Mouse (Mus musculus) gastrocnemius, adult 2 months (tissue): ENCODE measurements around the gene Tmem198. TPM values are rescaled to one million over a fixed set of nuclear protein-coding genes. Genes with fewer than 3 reads are reported as not detected.

Experiments
- DNase-seq: peaks from one replicate; pipeline ENCODE4 v3.0.0; 2022
- H3K27ac ChIP-seq: fragments of 200-600 bp; 2 replicates; pipeline ENCODE4 v1.8.1; 2022; ENCODE audit warnings: mild to moderate bottlenecking
- H3K4me3 ChIP-seq: fragments of 200-600 bp; 2 replicates; pipeline ENCODE4 v1.8.1; 2022; ENCODE audit warnings: mild to moderate bottlenecking, moderate library complexity
- CTCF ChIP-seq: fragments of 200-600 bp; IDR thresholded peaks from 2 replicates; pipeline ENCODE4 v1.8.1; 2022; ENCODE audit warnings: antibody characterized with exemption, mild to moderate bottlenecking, moderate library complexity
- intact Hi-C: fragments of 180-260 bp; cut with DNase I; formaldehyde crosslinking; loops from one replicate; pipeline ENCODE4 v1.15.1; 2025
- total RNA-seq, 2 experiments: library from RNA; stranded (reverse); gene quantifications; 2 replicates each; pipeline ENCODE4 v1.2.3; 2021

The Tmem198 gene
- total RNA-seq, 2 experiments from 2014 or later, result not detected

- Histone ChIP-seq H3K4me3 (peak overlapping the region; percentile 79), H3K27ac (peak overlapping the region; percentile 88)
- intact Hi-C loops, result no loop called here
- DNase-seq, result no peak
- TF ChIP-seq CTCF, result no peak
Measured at GRCm38 (mm10) chr1:75479635-75479989, 280 bp downstream of the Tmem198 start.

DNA sequence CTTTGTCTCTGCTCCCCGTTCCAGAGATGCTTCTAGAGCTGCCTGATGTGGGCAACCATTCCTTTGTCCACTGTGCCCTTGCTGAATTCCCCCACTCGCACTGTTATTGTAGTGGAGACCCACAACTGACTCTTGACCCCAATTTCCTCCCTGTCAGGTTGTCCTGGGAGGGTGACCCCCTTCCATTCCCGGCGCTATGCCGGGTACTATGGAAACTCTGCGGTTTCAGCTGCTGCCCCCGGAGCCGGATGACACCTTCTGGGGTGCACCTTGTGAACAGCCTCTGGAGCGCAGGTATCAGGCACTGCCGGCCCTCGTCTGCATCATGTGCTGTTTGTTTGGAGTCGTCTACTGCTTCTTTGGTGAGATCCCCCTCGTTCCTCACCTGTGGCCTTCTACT, 704 bp downstream of the Tmem198 start:
- intact Hi-C loops, result no loop called here
- DNase-seq, result no peak
- Histone ChIP-seq H3K4me3 (peak overlapping the region; percentile 79), H3K27ac (no peak overlapping the region)
- no peak for TF ChIP-seq CTCF

DNA sequence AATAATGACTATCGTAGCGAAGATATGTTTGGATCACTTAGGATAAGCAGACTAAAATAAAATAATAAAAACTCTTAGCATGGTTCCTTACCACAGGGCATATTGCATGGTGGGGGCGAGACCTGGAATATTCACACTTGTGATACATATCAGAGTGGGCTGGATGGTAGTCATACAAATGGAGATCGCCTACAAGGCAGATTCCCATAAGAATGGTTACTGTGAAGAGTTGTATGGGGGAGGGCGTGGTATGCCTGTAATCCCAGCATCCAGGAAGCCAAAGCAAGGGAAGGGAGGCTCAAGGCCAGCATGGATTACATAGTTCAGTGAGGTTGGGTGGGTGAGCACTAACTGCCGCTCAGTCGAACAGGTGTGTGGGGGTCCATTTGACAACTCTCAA, 1.4 kb downstream of the Tmem198 start:
- Histone ChIP-seq H3K4me3 (no peak overlapping the region), H3K27ac (no peak overlapping the region)
- TF ChIP-seq CTCF, result no peak
- intact Hi-C loops, result no loop called here
- no peak for DNase-seq

DNA sequence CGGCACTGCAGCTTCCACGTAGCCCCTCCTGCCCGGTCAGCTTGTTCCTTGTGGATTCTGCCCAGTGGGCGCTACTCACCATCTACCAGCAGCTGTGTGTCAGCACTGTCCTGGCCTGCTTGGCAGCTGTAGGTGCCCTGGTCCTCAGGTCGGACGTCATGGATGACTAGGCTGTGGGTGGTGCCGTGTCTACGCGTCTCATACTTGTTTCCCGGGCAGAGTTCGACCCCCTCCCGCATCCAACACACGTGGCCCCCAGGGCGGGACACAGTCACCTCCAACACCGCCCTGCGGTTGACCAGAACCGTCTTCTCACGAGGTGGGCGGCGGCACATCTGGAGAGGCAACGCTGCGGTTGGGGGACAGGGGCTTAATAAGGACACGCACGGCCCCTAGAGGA, 7.2 kb downstream of the Tmem198 start:
- Histone ChIP-seq H3K27ac (no peak overlapping the region), H3K4me3 (no peak overlapping the region)
- no peak for DNase-seq
- intact Hi-C loops, result no loop called here
- no peak for TF ChIP-seq CTCF

DNA sequence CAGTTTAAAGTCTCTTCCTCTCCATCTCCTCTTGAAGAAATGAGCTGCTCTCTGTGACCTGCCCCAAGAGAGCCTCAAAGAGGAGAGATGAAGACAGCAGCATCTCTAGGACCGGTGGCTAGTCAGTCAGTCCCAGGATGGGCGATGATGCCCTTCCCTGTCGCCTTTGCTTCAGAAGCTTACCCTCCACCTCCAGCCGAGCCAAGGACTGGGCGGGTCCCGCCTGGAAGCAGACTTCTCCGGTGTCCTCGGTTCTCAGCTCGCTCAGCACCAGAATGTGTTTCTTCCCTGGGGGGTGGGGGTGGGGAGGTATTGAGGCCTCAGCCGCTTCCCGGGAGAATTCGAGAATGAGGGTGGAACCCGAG, 7.7 kb downstream of the Tmem198 start:
- DNase-seq, result no peak
- Histone ChIP-seq H3K4me3 (peak overlapping the region; percentile 69), H3K27ac (no peak overlapping the region)
- TF ChIP-seq CTCF, result no peak
- intact Hi-C loops, result no loop called here

- peak; percentile 71 for DNase-seq
- Histone ChIP-seq H3K4me3 (peak overlapping the region; percentile 69), H3K27ac (no peak overlapping the region)
- no peak for TF ChIP-seq CTCF
- intact Hi-C loops, result no loop called here
Measured at GRCm38 (mm10) chr1:75487405-75488161, 8.3 kb downstream of the Tmem198 start.

DNA sequence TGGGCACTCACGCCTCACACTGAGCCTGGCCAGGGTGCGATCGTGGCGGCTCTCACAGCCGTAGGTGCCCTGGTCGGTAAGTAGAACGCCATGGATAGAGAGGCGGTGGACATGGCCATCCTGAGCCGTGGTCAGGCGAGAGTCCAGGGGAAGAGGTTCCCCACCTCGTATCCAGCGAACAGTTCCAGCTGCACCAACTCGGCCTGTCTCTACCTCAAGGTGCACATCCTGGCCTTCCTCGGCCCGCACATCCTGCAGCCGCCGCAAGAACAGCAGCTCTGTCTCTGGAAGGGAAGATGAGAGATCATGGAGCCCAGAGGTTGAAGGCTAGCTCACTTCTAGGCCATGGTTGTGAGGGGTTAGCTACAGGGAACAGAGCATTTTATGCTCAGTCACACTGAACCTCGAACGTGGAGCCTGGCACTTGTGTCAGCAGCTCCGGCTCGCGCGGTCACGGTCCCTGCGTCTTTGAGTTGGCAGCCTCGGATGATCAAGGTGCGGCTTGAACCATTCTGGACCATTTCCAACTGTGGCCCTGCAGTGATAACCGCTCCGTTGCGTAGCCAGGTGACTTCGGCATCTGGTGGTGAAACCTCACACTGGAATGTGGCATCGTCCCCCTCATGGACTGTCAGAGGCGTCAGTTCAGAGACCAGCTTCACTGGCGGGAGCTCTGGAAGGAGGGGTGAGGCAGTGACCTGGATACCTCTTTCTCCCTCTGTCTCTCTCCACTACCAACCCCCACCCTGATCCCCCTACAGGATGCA, 11.6 kb downstream of the Tmem198 start:
- no peak for DNase-seq
- H3K27ac ChIP-seq, result no peak overlapping the region
- no peak for TF ChIP-seq CTCF
- H3K4me3 ChIP-seq, result no peak overlapping the region
- intact Hi-C loops, result no loop called here

DNA sequence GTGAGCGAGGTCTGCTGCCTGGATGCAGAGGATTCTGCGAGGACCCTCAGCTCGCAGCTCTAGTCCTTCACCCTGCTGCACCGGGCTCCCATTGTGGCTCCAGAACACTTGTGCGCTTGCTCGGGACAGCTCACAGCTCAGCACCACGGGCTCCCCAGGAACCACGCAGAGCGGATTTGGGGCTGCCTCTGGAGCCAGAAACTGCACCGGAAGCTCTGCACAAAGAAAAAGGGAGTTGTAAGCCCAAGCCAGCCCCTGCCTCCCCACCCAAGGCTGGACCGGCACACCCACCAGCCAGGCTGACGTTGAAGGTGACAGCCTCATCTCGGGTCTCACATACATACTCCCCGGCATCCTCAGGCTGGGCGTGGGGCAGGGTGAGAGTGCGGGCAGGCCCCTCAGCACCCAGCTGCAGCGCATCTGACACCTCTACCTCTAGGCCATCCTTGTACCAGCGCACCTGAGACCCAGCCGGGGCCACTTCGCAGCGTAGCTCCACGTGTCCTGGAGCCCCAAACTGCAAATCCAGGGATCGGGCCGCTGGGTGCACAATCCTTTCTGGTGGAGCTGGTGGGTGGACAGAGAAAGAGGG, 13.3 kb downstream of the Tmem198 start:
- no peak for TF ChIP-seq CTCF
- H3K27ac ChIP-seq, result no peak overlapping the region
- no peak overlapping the region for H3K4me3 ChIP-seq
- intact Hi-C loops, result no loop called here
- no peak for DNase-seq

DNA sequence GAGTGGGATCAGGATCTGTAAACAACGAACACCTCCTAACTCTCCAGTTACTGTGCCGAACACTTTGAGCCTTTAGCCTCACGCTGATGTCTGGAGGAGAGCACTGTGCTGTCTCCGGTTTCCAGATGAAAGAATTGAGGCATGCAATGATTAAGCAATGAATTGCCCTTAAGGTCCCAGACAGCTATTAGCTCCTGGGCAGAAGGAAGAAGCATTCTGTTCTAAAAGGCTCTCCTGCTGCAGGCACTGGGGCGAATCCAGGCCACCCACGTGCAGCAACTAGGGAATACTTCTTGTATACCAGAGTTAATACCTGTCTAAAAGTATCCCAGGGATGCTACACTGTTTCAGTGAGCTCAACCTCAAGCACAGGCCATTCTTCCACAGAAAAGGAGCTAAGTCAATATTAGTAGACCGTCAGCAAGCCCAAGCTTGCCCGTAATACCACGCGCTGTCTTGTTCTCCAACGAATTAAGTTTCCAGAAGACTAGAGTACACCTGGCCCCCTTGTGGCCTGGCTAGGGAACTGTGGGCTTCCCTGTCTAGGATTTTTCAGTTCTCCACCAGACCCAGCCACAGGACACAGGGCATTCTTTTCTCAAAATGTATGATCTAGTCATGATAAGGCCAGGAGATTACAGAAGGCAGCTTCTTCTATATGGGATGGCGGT, 15.7 kb downstream of the Tmem198 start:
- Histone ChIP-seq H3K27ac (no peak overlapping the region), H3K4me3 (no peak overlapping the region)
- intact Hi-C loops, result no loop called here
- peak; percentile 70 for TF ChIP-seq CTCF
- no peak for DNase-seq

DNA sequence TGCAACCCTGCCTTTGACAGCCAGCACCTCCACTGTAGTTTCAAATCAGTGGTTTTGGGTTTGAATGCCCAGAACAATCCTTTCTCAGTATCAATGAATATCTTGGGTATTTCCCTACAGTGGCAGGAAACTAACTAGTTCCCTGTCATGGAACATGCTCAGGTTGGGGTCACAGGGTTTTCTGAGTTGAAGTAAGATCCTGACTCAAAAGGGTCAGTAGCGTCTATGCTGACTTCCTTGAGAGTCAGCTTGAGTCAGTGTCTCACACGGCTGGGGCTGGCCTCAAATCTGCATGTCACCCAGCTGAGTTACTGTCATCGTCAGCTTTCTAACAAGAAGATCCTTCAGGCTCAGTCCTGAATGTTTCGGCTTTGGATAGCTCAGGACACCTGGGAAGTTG, 19.6 kb downstream of the Tmem198 start:
- no peak for TF ChIP-seq CTCF
- DNase-seq, result no peak
- H3K4me3 ChIP-seq, result no peak overlapping the region
- H3K27ac ChIP-seq, result no peak overlapping the region
- intact Hi-C loops, result no loop called here

- no peak overlapping the region for H3K27ac ChIP-seq
- no peak for DNase-seq
- no peak overlapping the region for H3K4me3 ChIP-seq
- intact Hi-C loops, result no loop called here
- TF ChIP-seq CTCF, result peak; percentile 41; the same call in 1 of the 2 replicates
Measured at GRCm38 (mm10) chr1:75499441-75499840, 20.1 kb downstream of the Tmem198 start.

GRCm38 (mm10) chr1:75501905-75502304, 22.6 kb downstream of the Tmem198 start:
- DNase-seq, result no peak
- Histone ChIP-seq H3K4me3 (no peak overlapping the region), H3K27ac (no peak overlapping the region)
- intact Hi-C loops, result no loop called here
- TF ChIP-seq CTCF, result no peak

GRCm38 (mm10) chr1:75502945-75503650, 23.8 kb downstream of the Tmem198 start:
- Histone ChIP-seq H3K4me3 (no peak overlapping the region), H3K27ac (no peak overlapping the region)
- DNase-seq, result no peak
- intact Hi-C loops, result no loop called here
- no peak for TF ChIP-seq CTCF
